Mouse (Mus musculus) CH12.LX (cell line): ENCODE measurements at regions not wholly inside any gene's neighbourhood (a gene's known extent, or its start where the extent isn't known, plus 50 kb on each side); places are given as distances from the start of the nearest gene placed in this dataset.

Source experiments
- DNase-seq: peaks from one replicate; pipeline ENCODE4 v3.0.0-alpha.2; 2013; ENCODE audit errors: extremely low read depth
- H3K27ac ChIP-seq: 2 replicates; pipeline ENCODE4 v1.5.1; 2012; ENCODE audit warnings: low read depth, mild to moderate bottlenecking, control low read depth, moderate library complexity; ENCODE audit not compliant: insufficient read depth
- H3K27me3 ChIP-seq: replicated peaks from 2 replicates; pipeline ENCODE3; 2012; ENCODE audit warnings: inconsistent platforms
- H3K36me3 ChIP-seq, 2 experiments: replicated peaks in 1 of 2; 2 replicates each; pipeline versions ENCODE3 to v1.6.1; 2012; ENCODE audit warnings: inconsistent platforms in 1 of 2, low read length in 1 of 2, mild to moderate bottlenecking in 1 of 2, mixed read lengths in 1 of 2, moderate library complexity in 1 of 2; ENCODE audit not compliant: control insufficient read depth in 1 of 2, insufficient read depth in 1 of 2
- H3K4me1 ChIP-seq, 2 experiments: 2 replicates each; pipeline ENCODE4 v1.6.1; 2012; ENCODE audit warnings: inconsistent platforms in 1 of 2, moderate library complexity in 1 of 2; ENCODE audit not compliant: insufficient read depth in 2 of 2, control insufficient read depth in 1 of 2
- H3K4me2 ChIP-seq: 2 replicates; pipeline ENCODE4 v1.6.1; 2012; ENCODE audit warnings: low read depth, mild to moderate bottlenecking, control low read depth; ENCODE audit not compliant: poor library complexity, insufficient read depth, severe bottlenecking
- H3K4me3 ChIP-seq, 3 experiments: fragments of 150-350 bp in 1 of 3; sonication (generic) in 1 of 3; replicated peaks in 1 of 3; 2 replicates each; pipeline versions ENCODE3 to v1.5.1; 2011 to 2012; ENCODE audit warnings: low read depth in 2 of 3, low read length in 2 of 3, mild to moderate bottlenecking in 2 of 3, moderate library complexity in 2 of 3, control low read depth in 1 of 3, improper control_type of control experiment in 1 of 3, inconsistent platforms in 1 of 3, mixed read lengths in 1 of 3; ENCODE audit not compliant: poor library complexity in 1 of 3
- H3K79me2 ChIP-seq: replicated peaks from 2 replicates; pipeline ENCODE4 v1.6.1; 2012; ENCODE audit warnings: mild to moderate bottlenecking, moderate library complexity; ENCODE audit not compliant: control insufficient read depth, poor library complexity, insufficient read depth, severe bottlenecking; ENCODE audit errors: extremely low read depth
- H3K9ac ChIP-seq: 2 replicates; pipeline ENCODE4 v1.6.1; 2012; ENCODE audit warnings: low read depth, mild to moderate bottlenecking, control low read depth, moderate library complexity; ENCODE audit not compliant: insufficient read depth
- H3K9me3 ChIP-seq: replicated peaks from 2 replicates; pipeline ENCODE3; 2012; ENCODE audit warnings: low read length, inconsistent platforms, mixed read lengths
- CHD2 ChIP-seq: IDR thresholded peaks from 2 replicates; pipeline ENCODE4 v1.6.1; 2011; ENCODE audit warnings: low read length, improper control_type of control experiment
- E2F4 ChIP-seq: IDR thresholded peaks from 2 replicates; pipeline ENCODE4 v1.6.1; 2011; ENCODE audit warnings: low read depth, low read length, improper control_type of control experiment; ENCODE audit not compliant: insufficient replicate concordance
- GABPA ChIP-seq: IDR thresholded peaks from 2 replicates; pipeline ENCODE4 v1.6.1; 2012; ENCODE audit warnings: low read depth, low read length, improper control_type of control experiment, inconsistent platforms; ENCODE audit not compliant: insufficient replicate concordance
- IRF4 ChIP-seq: IDR thresholded peaks from 2 replicates; pipeline ENCODE4 v1.6.1; 2014; ENCODE audit warnings: low read depth, mild to moderate bottlenecking, inconsistent platforms, low read length, improper control_type of control experiment
- KAT2A ChIP-seq: IDR thresholded peaks from 2 replicates; pipeline ENCODE4 v1.6.1; 2012; ENCODE audit warnings: low read length, improper control_type of control experiment, inconsistent platforms; ENCODE audit not compliant: insufficient replicate concordance
- MAZ ChIP-seq: IDR thresholded peaks from 2 replicates; pipeline ENCODE4 v1.6.1; 2012; ENCODE audit warnings: low read depth, mild to moderate bottlenecking, inconsistent platforms, low read length, improper control_type of control experiment, moderate library complexity
- MEF2A ChIP-seq: IDR thresholded peaks from 2 replicates; pipeline ENCODE4 v1.6.1; 2014; ENCODE audit warnings: low read depth, mild to moderate bottlenecking, inconsistent platforms, low read length, improper control_type of control experiment, borderline replicate concordance
- MXI1 ChIP-seq: IDR thresholded peaks from 2 replicates; pipeline ENCODE4 v1.6.1; 2011; ENCODE audit warnings: mild to moderate bottlenecking, low read depth, low read length, improper control_type of control experiment
- NELFE ChIP-seq: IDR thresholded peaks from 2 replicates; pipeline ENCODE4 v1.6.1; 2011; ENCODE audit warnings: low read depth, low read length, improper control_type of control experiment
- NRF1 ChIP-seq: IDR thresholded peaks from 2 replicates; pipeline ENCODE4 v1.6.1; 2014; ENCODE audit warnings: low read depth, mild to moderate bottlenecking, inconsistent platforms, low read length, improper control_type of control experiment, moderate library complexity
- POLR2A ChIP-seq: IDR thresholded peaks from 2 replicates; pipeline ENCODE4 v1.6.1; 2011; ENCODE audit warnings: low read depth, mild to moderate bottlenecking, improper control_type of control experiment, low read length
- POLR2AphosphoS2 ChIP-seq: IDR thresholded peaks from 2 replicates; pipeline ENCODE4 v1.6.1; 2011; ENCODE audit warnings: low read depth, low read length, improper control_type of control experiment
- RAD21 ChIP-seq: IDR thresholded peaks from 2 replicates; pipeline ENCODE4 v1.6.1; 2011; ENCODE audit warnings: low read depth, mild to moderate bottlenecking, low read length, improper control_type of control experiment, moderate library complexity
- SIN3A ChIP-seq: IDR thresholded peaks from 2 replicates; pipeline ENCODE4 v1.6.1; 2012; ENCODE audit warnings: low read length, improper control_type of control experiment, inconsistent platforms
- TBP ChIP-seq: conservative IDR thresholded peaks from 2 replicates; pipeline ENCODE4 v1.6.1; 2011; ENCODE audit warnings: low read depth, low read length, improper control_type of control experiment
- TCF12 ChIP-seq: IDR thresholded peaks from 2 replicates; pipeline ENCODE4 v1.6.1; 2014; ENCODE audit warnings: low read depth, mild to moderate bottlenecking, inconsistent platforms, low read length, improper control_type of control experiment
- USF1 ChIP-seq: IDR thresholded peaks from 2 replicates; pipeline ENCODE4 v1.6.1; 2014; ENCODE audit warnings: low read depth, mild to moderate bottlenecking, inconsistent platforms, low read length, improper control_type of control experiment
- ZC3H11A ChIP-seq: IDR thresholded peaks from 2 replicates; pipeline ENCODE4 v1.6.1; 2012; ENCODE audit warnings: low read depth, mild to moderate bottlenecking, inconsistent platforms, low read length, improper control_type of control experiment
- ZKSCAN1 ChIP-seq: IDR thresholded peaks from 2 replicates; pipeline ENCODE4 v1.6.1; 2012; ENCODE audit warnings: low read depth, inconsistent platforms, low read length, improper control_type of control experiment, borderline replicate concordance
- dilution Hi-C: fragments of 300-500 bp; cut with MboI; formaldehyde crosslinking; loops from 2 replicates; pipeline ENCODE4 v1.14.3; 2020; ENCODE audit warnings: low sequenced_read_pairs; ENCODE audit not compliant: extremely low pct_unique_long_range_greater_than_20kb, extremely low pct_ligation_motif_present
- in situ Hi-C: fragments of 300-500 bp; cut with MboI; formaldehyde crosslinking; loops from 3 replicates; pipeline ENCODE4 v1.14.3; 2019; ENCODE audit warnings: low sequenced_read_pairs, low pct_ligation_motif_present, low pct_unique_long_range_greater_than_20kb, mixed read lengths

GRCm38 (mm10) chr17:76205082-76205481 is 653.3 kb upstream of the Fam98a start:
- in situ Hi-C loops = no loop called here
- H3K36me3 ChIP-seq = no peaks in the 10 kb centered on the region
- no peak for TF ChIP-seq TBP
- TF ChIP-seq GABPA = no peak
- no peak for TF ChIP-seq ZKSCAN1
- TF ChIP-seq NRF1 = no peak
- TF ChIP-seq IRF4 = no peak
- TF ChIP-seq USF1 = no peak
- TF ChIP-seq CHD2 = no peak
- no peak for TF ChIP-seq POLR2A
- TF ChIP-seq NELFE = no peak
- TF ChIP-seq, all 38 proteins: peak for 0
- Histone ChIP-seq H3K4me1 (no peaks in the 10 kb centered on the region), H3K79me2 (no peaks in the 10 kb centered on the region), H3K4me2 (no peak overlapping the region), H3K9me3 (no peaks in the 10 kb centered on the region), H3K9ac (no peak overlapping the region), H3K27me3 (no peaks in the 10 kb centered on the region), H3K4me3 (no peak overlapping the region), H3K27ac (no peak overlapping the region)
- dilution Hi-C loops = no loop called here
- DNase-seq = no peak

- H3K79me2 ChIP-seq = no peaks in the 10 kb centered on the region
- dilution Hi-C loops (no loop called here), in situ Hi-C loops (no loop called here)
- no peak overlapping the region for H3K4me2 ChIP-seq
- no peaks in the 10 kb centered on the region for H3K4me1 ChIP-seq
- no peaks in the 10 kb centered on the region for H3K27me3 ChIP-seq
- H3K9me3 ChIP-seq = no peaks in the 10 kb centered on the region
- no peak overlapping the region for H3K9ac ChIP-seq
- no peak overlapping the region for H3K4me3 ChIP-seq
- H3K27ac ChIP-seq = no peak overlapping the region
- H3K36me3 ChIP-seq = no peaks in the 10 kb centered on the region
- DNase-seq = no peak
- TF ChIP-seq KAT2A (no peak), TCF12 (no peak), SIN3A (no peak), ZC3H11A (no peak), POLR2AphosphoS2 (no peak), CHD2 (no peak), NRF1 (no peak), RAD21 (no peak), MXI1 (no peak), MEF2A (no peak), E2F4 (no peak), MAZ (no peak)
Measured at GRCm38 (mm10) chr17:76184813-76185212, 633.1 kb upstream of the Fam98a start.
